Mouse (Mus musculus) cerebellum, adult 18-20 months (tissue): ENCODE measurements around the gene Olfr222.

Experiments
- DNase-seq, 2 experiments: peaks; one replicate each; pipeline ENCODE4 v3.0.0; 2021

The Olfr222 gene

GRCm38 (mm10) chr11:59540123-59540522, 35.9 kb downstream of the Olfr222 start:
- no peak for DNase-seq

DNA sequence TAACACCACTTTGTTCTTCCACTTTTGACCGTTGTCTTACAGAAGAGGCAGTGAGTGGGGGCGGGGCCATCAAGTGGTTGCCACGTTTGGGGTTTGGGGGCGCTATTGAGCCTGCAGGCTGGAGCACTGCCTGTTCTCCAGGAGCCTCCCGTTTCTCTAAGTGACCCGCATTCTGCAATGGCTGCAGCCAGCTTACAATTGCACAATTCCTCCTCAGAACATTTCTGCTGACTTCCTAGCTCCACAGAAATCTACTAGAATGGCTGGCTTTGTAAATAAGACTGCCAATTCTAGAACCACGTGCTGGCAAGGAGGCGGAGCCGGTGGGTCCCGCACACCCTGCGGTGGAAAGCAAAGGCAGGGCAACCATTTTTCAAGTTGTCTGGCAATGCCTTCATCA, 37.6 kb downstream of the Olfr222 start:
- peak; percentile 17 to 26 for DNase-seq

- DNase-seq = peak; percentile 17 to 36
Measured at GRCm38 (mm10) chr11:59537218-59538130, 38.6 kb downstream of the Olfr222 start.

DNA sequence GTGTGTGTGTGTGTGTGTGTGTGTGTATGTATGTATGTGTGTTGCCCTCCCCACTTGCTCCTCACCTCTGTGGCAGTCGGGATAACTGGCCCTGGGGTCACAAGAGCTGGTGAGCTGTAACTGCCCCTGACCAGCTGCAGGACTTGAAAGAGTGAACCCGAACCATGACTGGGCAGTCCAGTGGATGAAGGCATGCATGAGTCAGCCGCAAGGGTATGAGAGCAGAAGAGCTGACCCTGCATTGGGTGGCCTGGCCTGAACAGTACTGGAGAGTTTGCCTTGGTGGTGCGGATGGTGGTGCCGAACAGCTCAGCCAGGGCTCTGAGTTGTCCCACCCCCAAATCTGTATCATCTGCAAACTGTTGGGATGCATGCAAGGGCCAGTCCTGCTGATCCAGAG, 44.5 kb downstream of the Olfr222 start:
- no peak for DNase-seq

- DNase-seq = peak; percentile 81 to 86
Measured at GRCm38 (mm10) chr11:59530870-59531535, 45.0 kb downstream of the Olfr222 start.

- DNase-seq = no peak
Measured at GRCm38 (mm10) chr11:59530221-59530620, 45.8 kb downstream of the Olfr222 start.

DNA sequence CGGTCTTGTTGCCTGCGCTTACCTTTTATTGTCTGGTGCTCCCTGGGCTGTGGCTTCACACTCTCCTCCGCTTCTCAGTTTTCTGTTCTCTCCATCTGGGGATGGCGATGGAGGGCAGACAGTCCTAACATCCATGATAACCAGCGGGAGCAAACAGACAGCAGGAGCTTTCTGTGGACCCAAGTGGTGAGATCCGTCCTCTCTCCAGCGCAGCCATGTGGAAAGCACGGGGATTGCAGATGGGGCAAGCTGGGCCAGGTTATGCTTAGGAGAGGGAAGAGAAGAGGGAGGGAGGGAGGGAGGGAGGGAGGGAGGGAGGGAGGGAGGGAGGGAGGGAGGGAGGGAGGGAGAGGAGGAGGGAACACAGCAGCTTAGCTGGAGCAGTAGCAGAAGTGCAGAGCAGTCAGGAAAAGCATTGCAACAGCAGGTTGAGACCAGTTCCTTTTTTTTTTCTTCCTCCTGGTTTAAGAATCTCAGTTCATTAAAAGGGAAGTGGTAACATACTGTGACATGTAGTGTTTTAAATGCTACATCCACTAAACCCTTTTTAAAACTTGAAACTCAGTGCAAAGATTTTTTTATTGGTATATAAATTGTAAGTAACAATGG, 49.5 kb downstream of the Olfr222 start, which contains the start of gene Zkscan17:
Gene Zkscan17 (minus strand): TSS at position 280 of the 609 bp plus-strand sequence.
- no peak for DNase-seq

DNA sequence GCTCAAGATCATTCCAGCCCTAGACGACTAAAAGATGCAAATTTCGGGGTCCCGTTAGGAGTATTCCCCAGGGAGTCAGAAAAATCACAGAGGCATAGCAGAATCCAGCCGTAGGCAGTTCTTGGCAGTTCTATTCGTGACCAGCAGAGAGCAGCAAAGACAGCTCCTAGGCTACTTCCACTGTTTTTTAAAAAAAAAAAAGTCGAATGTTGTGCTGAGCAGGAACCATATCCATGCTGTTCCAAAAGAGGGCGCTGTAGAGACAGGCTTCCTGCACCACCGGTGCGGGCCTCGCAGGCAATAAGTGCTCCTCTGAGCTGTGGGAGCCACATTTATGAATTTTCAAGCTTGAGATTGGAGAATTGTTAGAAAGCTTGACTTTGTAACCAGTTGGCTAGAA, 50.8 kb downstream of the Olfr222 start:
- DNase-seq = peak; percentile 85 to 86

- no peak for DNase-seq
Measured at GRCm38 (mm10) chr11:59524150-59524549, 51.9 kb downstream of the Olfr222 start.
